Comparison of ENCODE assay signal across 23 mouse cellular contexts in genomic region chr1:174597495-174597894, GRCm38 (mm10).
"Had no signal": no experiment of that assay in that cellular context is flagged by ENCODE, and none has a peak within 500 bp of the region (broad histone marks: within the 10 kb centered on the region; RNA-seq: fewer than 3 reads in every experiment).

No protein-coding gene starts in this region.

- H3K27me3 ChIP-seq: heart, embryonic 12.5 days; hindbrain, embryonic 12.5 days; intestine, embryonic 15.5 days; limb, embryonic 12.5 days had no signal

- H3K9ac ChIP-seq: heart, embryonic 12.5 days; hindbrain, embryonic 12.5 days; hindbrain, embryonic 14.5 days; intestine, embryonic 15.5 days; limb, embryonic 12.5 days had no signal

- H3K36me3 ChIP-seq: heart, embryonic 12.5 days; hindbrain, embryonic 12.5 days; intestine, embryonic 15.5 days; limb, embryonic 10.5 days; limb, embryonic 12.5 days had no signal

- H3K9me3 ChIP-seq: heart, embryonic 12.5 days; hindbrain, embryonic 10.5 days; hindbrain, embryonic 12.5 days; intestine, embryonic 15.5 days; limb, embryonic 10.5 days; limb, embryonic 12.5 days had no signal

- H3K27ac ChIP-seq: gastrocnemius, adult 2 months; heart, adult 2 months; hindbrain, embryonic 10.5 days; hindbrain, embryonic 12.5 days; hindbrain, embryonic 14.5 days; intestine, embryonic 15.5 days; limb, embryonic 10.5 days; limb, embryonic 12.5 days had no signal

- DNase-seq: gastrocnemius, adult 2 months; gastrocnemius, postnatal 10 days; gastrocnemius, postnatal 25 days; heart, adult 2 months; heart, postnatal 10 days; heart, postnatal 4 days; kidney, adult 18-20 months; kidney, adult 8-10 months; kidney, postnatal 10 days; kidney, postnatal 25 days; kidney, postnatal 4 days; layer of hippocampus, adult 9-11 months had no signal

- H3K4me2 ChIP-seq: heart, embryonic 12.5 days; hindbrain, embryonic 12.5 days; hindbrain, embryonic 14.5 days; intestine, embryonic 15.5 days; limb, embryonic 12.5 days had no signal

- ATAC-seq: forebrain, embryonic 16.5 days; hindbrain, embryonic 16.5 days; inflammation-experienced regulatory T-cells, adult 6 months; intestine, embryonic 15.5 days; intestine, postnatal 0 days had no signal

- H3K4me3 ChIP-seq: gastrocnemius, adult 2 months; heart, adult 2 months; heart, embryonic 12.5 days; hindbrain, embryonic 10.5 days; hindbrain, embryonic 12.5 days; intestine, embryonic 15.5 days; limb, embryonic 10.5 days; limb, embryonic 12.5 days had no signal

- H3K4me1 ChIP-seq: hindbrain, embryonic 10.5 days; hindbrain, embryonic 12.5 days; intestine, embryonic 15.5 days; limb, embryonic 10.5 days; limb, embryonic 12.5 days had no signal
